Mouse (Mus musculus) heart, adult 2 months (tissue): ENCODE data around the gene Sfmbt1.

Source experiments
- EP300 ChIP-seq: fragments of 200-500 bp; IDR thresholded peaks from 2 replicates; pipeline ENCODE4 v1.6.1; 2011; ENCODE audit warnings: low read depth, low read length, control low read depth; ENCODE audit not compliant: insufficient read depth
- POLR2A ChIP-seq: fragments of 200-500 bp; IDR thresholded peaks from 2 replicates; pipeline ENCODE4 v1.6.1; 2011; ENCODE audit warnings: mild to moderate bottlenecking, low read depth, low read length, control low read depth; ENCODE audit not compliant: insufficient read depth

GRCm38 (mm10) chr14:30789471-30789870 lies 74.8 kb downstream of the Sfmbt1 start:
- no peak for TF ChIP-seq POLR2A
- no peak for TF ChIP-seq EP300
